Mouse (Mus musculus) cerebellum, adult 2 months (tissue): Measurements from ENCODE around the gene Vps51.

Experiments used
- CTCF ChIP-seq: fragments of 200-500 bp; IDR thresholded peaks from 2 replicates; pipeline ENCODE4 v1.5.1; 2011; ENCODE audit warnings: low read depth, mild to moderate bottlenecking, control low read depth, low read length, moderate library complexity, borderline replicate concordance; ENCODE audit not compliant: insufficient read depth
- POLR2A ChIP-seq: fragments of 200-500 bp; IDR thresholded peaks from 2 replicates; pipeline ENCODE4 v1.6.1; 2011; ENCODE audit warnings: low read length, control low read depth, borderline replicate concordance; ENCODE audit not compliant: insufficient read depth

DNA sequence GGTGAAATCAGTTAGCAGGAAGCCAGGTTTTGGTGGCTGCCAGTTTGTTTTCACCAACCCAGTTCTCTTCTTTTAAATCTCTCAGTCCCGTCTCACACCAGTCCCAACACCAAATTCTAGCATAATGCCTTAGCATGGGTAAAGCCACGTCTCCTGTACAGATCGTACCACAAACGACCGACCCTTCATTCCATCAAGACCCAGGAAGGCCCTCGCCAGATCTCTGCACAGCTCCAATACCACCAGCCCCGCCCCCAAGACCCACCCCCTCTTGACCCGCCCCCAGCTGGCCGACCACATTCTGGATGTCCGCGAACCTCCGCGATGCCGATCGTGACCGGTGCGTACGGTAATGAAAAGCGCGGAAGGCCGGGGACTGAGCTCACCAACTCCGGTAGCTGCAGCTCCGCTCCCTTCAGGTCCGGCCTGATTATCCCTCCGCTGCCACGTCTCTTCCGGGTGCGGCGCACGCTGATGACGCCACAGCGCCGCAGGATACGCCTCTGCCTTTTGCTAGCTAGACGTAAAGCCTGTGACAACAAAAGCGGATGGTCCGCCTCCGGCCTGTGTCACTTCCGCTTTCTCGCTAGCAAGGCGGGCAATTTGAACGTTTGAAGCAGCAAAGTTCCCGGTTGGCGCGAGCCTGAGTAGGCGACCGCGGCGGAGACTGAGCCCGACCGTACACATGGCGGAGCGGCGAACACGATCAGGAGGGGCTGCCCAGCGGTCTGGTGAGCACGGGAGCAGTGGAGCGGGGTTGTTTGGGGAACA, 7.6 kb upstream of the Vps51 start, which contains the start of the genes Zfpl1 and Cdca5:
- TF ChIP-seq CTCF (no peak), POLR2A (peak; percentile 53; the same call in 1 of the 2 replicates)
